Mouse (Mus musculus): Measurements from ENCODE around the gene Ccdc43. TPM values are rescaled to one million over a fixed set of nuclear protein-coding genes. Genes with fewer than 3 reads are reported as not detected.

Gene Ccdc43
- polyA plus RNA-seq, 1 experiment from 2014 or later = 31.9 TPM

DNA sequence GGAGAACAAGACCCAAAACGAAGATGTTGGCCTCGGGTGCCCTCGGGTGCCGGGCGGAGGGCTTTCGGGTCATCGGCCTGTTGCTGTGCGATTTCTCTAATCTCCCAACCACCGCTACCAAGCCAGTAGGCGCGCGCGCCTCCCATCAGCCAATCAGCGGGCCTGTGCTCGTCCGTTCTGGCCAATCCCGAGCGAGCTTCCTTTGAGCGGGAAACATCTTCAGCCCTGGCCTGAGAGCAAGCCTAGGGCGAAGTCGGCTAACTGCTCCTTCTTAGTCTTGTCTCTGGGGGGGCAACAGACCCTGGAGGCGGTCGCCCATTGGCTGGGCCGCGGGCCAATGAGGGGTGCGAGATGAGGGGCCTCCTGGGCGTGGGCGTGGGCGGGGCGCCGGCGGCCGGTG is 32.4 kb downstream of the Ccdc43 start:
- H3K36me3 ChIP-seq (ENCODE audit: control insufficient read depth, insufficient read depth, low read length) = no peaks in the 10 kb centered on the region
- no peak for ATAC-seq (ENCODE audit: insufficient number of reproducible peaks, insufficient read depth, low FRiP score, low read depth)
- no peak overlapping the region for H3K9ac ChIP-seq (ENCODE audit: low read length)
- WGBS = 42% methylated on average over 33 of the region's 33 CpGs
- H3K4me2 ChIP-seq (ENCODE audit: low read length) = peak overlapping the region; percentile 55
- H3K27me3 ChIP-seq (ENCODE audit: control insufficient read depth, insufficient read depth, low read length) = peaks cover 32% of the 10 kb centered on the region
- H3K9me3 ChIP-seq (ENCODE audit: control insufficient read depth, low read length) = peaks cover 14% of the 10 kb centered on the region
- H3K27ac ChIP-seq (replicated peaks in 1 of 2; ENCODE audit: control insufficient read depth in 1 of 2, insufficient read depth in 1 of 2, low read depth in 2 of 2, low read length in 2 of 2) = no peak overlapping the region
- H3K4me3 ChIP-seq (ENCODE audit: control insufficient read depth in 1 of 2, insufficient read depth in 1 of 2, low read depth in 1 of 2, low read length in 2 of 2) = peak overlapping the region in 1 of 2 experiments; percentile 34; a peak in 1 of 4 replicates
- H3K4me1 ChIP-seq (ENCODE audit: control insufficient read depth in 2 of 2, insufficient read depth in 2 of 2, low read length in 2 of 2) = peaks cover 0 to 2% of the 10 kb centered on the region in 2 experiments; a peak in 1 of 4 replicates

DNA sequence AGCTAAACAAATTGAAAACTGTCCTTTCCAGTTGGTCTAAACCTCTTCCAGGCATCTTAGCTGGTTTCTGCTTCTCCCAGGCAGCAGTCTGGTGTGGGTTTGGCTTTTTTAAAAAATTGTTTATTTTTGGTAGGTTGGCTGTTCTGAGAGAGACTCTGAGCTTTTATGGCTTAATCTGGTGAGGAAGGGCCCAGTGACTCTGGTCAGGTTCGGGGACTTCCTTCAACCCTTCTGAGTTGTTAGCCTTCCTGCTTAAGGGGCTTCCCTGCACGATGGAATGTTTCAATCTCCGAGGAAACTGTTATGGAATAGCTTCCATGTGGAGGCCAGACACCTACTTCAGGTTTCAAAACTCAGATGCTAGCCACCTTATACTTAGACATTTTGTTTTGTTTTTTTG is 34.2 kb downstream of the Ccdc43 start, which contains the start of gene Meioc:
Meioc (plus strand) TSS at position 301 of the 400 bp plus-strand sequence.
- Histone ChIP-seq H3K27ac (replicated peaks in 1 of 2; ENCODE audit: control insufficient read depth in 1 of 2, insufficient read depth in 1 of 2, low read depth in 2 of 2, low read length in 2 of 2) (no peak within 1 kb of the TSS), H3K27me3 (ENCODE audit: control insufficient read depth, insufficient read depth, low read length) (peaks cover 32% of the 10 kb centered on the region), H3K4me2 (ENCODE audit: low read length) (no peak within 1 kb of the TSS), H3K4me1 (ENCODE audit: control insufficient read depth in 2 of 2, insufficient read depth in 2 of 2, low read length in 2 of 2) (peaks cover 0 to 2% of the 10 kb centered on the region in 2 experiments; a peak in 1 of 4 replicates), H3K9ac (ENCODE audit: low read length) (no peak within 1 kb of the TSS), H3K9me3 (ENCODE audit: control insufficient read depth, low read length) (peaks cover 14% of the 10 kb centered on the region), H3K36me3 (ENCODE audit: control insufficient read depth, insufficient read depth, low read length) (no peaks in the 10 kb centered on the region), H3K4me3 (ENCODE audit: control insufficient read depth in 1 of 2, insufficient read depth in 1 of 2, low read depth in 1 of 2, low read length in 2 of 2) (no peak within 1 kb of the TSS)
- whole genome bisulfite sequencing = 63% methylated on average over 3 of the region's 3 CpGs
- ATAC-seq (ENCODE audit: insufficient number of reproducible peaks, insufficient read depth, low FRiP score, low read depth) = no peak

DNA sequence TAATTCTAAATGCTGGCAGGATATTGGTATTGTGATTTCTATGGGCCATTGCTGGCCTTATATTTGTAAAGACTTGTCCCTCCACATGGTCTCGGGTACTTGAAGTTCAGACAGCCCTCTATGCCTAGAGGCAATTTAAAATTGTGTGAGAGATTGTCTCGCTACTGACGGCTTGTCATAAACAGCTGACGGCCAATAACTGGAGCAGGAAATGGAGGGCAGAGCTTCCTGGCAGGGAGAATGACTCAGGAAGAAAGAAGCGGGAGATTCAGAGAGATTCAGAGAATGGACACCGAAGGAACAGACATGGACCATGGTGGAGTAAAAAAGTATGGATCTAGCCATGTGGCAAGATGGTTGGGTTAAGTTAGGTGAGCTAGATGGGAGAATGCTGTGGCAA is 40.7 kb downstream of the Ccdc43 start:
- 70% methylated on average over 6 of the region's 6 CpGs for WGBS
- Histone ChIP-seq H3K27me3 (ENCODE audit: control insufficient read depth, insufficient read depth, low read length) (no peaks in the 10 kb centered on the region), H3K9ac (ENCODE audit: low read length) (no peak overlapping the region), H3K4me2 (ENCODE audit: low read length) (no peak overlapping the region), H3K36me3 (ENCODE audit: control insufficient read depth, insufficient read depth, low read length) (no peaks in the 10 kb centered on the region), H3K4me3 (ENCODE audit: control insufficient read depth in 1 of 2, insufficient read depth in 1 of 2, low read depth in 1 of 2, low read length in 2 of 2) (no peak overlapping the region), H3K27ac (replicated peaks in 1 of 2; ENCODE audit: control insufficient read depth in 1 of 2, insufficient read depth in 1 of 2, low read depth in 2 of 2, low read length in 2 of 2) (no peak overlapping the region), H3K4me1 (ENCODE audit: control insufficient read depth in 2 of 2, insufficient read depth in 2 of 2, low read length in 2 of 2) (no peaks in the 10 kb centered on the region), H3K9me3 (ENCODE audit: control insufficient read depth, low read length) (no peaks in the 10 kb centered on the region)
- ATAC-seq (ENCODE audit: insufficient number of reproducible peaks, insufficient read depth, low FRiP score, low read depth) = no peak

DNA sequence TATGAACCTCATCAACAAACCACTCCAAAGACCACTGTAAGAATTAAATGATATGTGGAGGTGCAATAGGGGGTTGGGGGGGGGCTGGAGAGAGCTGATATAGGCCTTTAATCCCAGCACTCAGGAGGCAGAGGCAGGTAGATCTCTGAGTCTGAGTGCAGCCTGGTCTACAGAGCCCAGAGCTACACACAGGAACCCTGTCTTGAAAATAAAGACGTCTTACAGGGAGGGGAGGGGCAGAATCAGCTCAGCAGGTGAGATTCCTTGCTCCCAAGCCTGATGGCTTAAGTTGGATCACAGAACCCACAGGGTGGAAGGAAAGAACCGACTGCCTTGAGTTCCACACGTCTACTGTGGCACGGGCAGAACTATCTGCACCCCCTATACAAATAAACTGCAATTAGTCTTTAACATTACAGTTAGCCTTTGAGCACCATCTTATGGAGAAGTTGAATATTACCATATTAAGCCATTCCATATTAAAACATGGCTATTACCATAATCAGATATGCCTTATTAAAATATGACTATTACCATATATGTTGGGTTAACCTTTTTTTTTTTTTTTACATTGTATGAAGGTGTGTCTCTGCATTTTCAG is 41.2 kb downstream of the Ccdc43 start:
- Histone ChIP-seq H3K36me3 (ENCODE audit: control insufficient read depth, insufficient read depth, low read length) (no peaks in the 10 kb centered on the region), H3K9ac (ENCODE audit: low read length) (no peak overlapping the region), H3K9me3 (ENCODE audit: control insufficient read depth, low read length) (no peaks in the 10 kb centered on the region), H3K4me3 (ENCODE audit: control insufficient read depth in 1 of 2, insufficient read depth in 1 of 2, low read depth in 1 of 2, low read length in 2 of 2) (no peak overlapping the region), H3K27ac (replicated peaks in 1 of 2; ENCODE audit: control insufficient read depth in 1 of 2, insufficient read depth in 1 of 2, low read depth in 2 of 2, low read length in 2 of 2) (no peak overlapping the region), H3K4me2 (ENCODE audit: low read length) (no peak overlapping the region), H3K27me3 (ENCODE audit: control insufficient read depth, insufficient read depth, low read length) (no peaks in the 10 kb centered on the region), H3K4me1 (ENCODE audit: control insufficient read depth in 2 of 2, insufficient read depth in 2 of 2, low read length in 2 of 2) (no peaks in the 10 kb centered on the region)
- 31% methylated on average over 4 of the region's 4 CpGs for WGBS
- ATAC-seq (ENCODE audit: insufficient number of reproducible peaks, insufficient read depth, low FRiP score, low read depth) = no peak

DNA sequence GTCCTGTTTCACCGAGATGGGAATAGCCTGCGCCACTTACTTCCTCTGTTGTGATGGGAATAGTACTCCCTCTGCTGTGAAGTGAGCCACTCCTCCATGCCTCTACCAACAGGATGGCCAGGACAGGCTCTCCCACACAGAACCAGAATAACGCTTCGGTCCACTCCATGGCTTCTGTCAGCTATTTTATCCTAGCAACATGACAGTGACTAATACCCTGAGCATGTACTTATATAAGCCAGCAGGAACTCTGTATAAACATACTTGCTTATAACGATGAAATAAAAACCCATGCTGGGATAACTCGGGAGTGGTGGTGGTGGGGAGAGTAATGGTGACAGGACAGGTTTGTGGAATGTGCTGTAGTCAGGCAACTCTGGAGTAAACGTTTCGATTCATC is 41.7 kb downstream of the Ccdc43 start:
- H3K9ac ChIP-seq (ENCODE audit: low read length) = no peak overlapping the region
- no peak overlapping the region for H3K4me2 ChIP-seq (ENCODE audit: low read length)
- no peaks in the 10 kb centered on the region for H3K9me3 ChIP-seq (ENCODE audit: control insufficient read depth, low read length)
- ATAC-seq (ENCODE audit: insufficient number of reproducible peaks, insufficient read depth, low FRiP score, low read depth) = no peak
- H3K27me3 ChIP-seq (ENCODE audit: control insufficient read depth, insufficient read depth, low read length) = no peaks in the 10 kb centered on the region
- H3K36me3 ChIP-seq (ENCODE audit: control insufficient read depth, insufficient read depth, low read length) = no peaks in the 10 kb centered on the region
- no peak overlapping the region for H3K4me3 ChIP-seq (ENCODE audit: control insufficient read depth in 1 of 2, insufficient read depth in 1 of 2, low read depth in 1 of 2, low read length in 2 of 2)
- no peaks in the 10 kb centered on the region for H3K4me1 ChIP-seq (ENCODE audit: control insufficient read depth in 2 of 2, insufficient read depth in 2 of 2, low read length in 2 of 2)
- H3K27ac ChIP-seq (replicated peaks in 1 of 2; ENCODE audit: control insufficient read depth in 1 of 2, insufficient read depth in 1 of 2, low read depth in 2 of 2, low read length in 2 of 2) = no peak overlapping the region
- 64% methylated on average over 8 of the region's 8 CpGs for WGBS

DNA sequence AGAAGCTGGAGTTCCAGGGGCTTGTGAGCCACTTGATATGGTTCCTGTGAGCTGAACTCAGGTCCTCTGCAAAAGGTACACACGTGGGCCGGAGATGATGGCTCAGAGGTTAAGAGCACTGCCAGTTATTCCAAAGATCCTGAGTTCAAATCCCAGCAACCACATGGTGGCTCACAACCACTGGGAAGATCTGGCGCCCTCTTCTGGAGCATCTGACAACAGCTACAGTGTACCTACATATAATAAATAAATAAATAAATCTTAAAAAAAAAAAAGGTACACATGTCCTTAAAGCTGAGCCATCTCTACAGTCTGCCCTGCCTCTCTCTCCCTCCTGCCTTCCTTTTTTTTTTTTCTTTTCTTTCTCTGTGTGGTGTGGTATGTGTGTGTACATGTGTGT is 44.7 kb downstream of the Ccdc43 start:
- H3K4me2 ChIP-seq (ENCODE audit: low read length) = no peak overlapping the region
- no peak overlapping the region for H3K4me3 ChIP-seq (ENCODE audit: control insufficient read depth in 1 of 2, insufficient read depth in 1 of 2, low read depth in 1 of 2, low read length in 2 of 2)
- no peaks in the 10 kb centered on the region for H3K27me3 ChIP-seq (ENCODE audit: control insufficient read depth, insufficient read depth, low read length)
- H3K36me3 ChIP-seq (ENCODE audit: control insufficient read depth, insufficient read depth, low read length) = no peaks in the 10 kb centered on the region
- H3K4me1 ChIP-seq (ENCODE audit: control insufficient read depth in 2 of 2, insufficient read depth in 2 of 2, low read length in 2 of 2) = peaks cover 2 to 3% of the 10 kb centered on the region in 2 experiments; a peak in 3 of 4 replicates
- no peak overlapping the region for H3K9ac ChIP-seq (ENCODE audit: low read length)
- H3K9me3 ChIP-seq (ENCODE audit: control insufficient read depth, low read length) = no peaks in the 10 kb centered on the region
- WGBS = 64% methylated on average over 3 of the region's 3 CpGs
- ATAC-seq (ENCODE audit: insufficient number of reproducible peaks, insufficient read depth, low FRiP score, low read depth) = no peak
- no peak overlapping the region for H3K27ac ChIP-seq (replicated peaks in 1 of 2; ENCODE audit: control insufficient read depth in 1 of 2, insufficient read depth in 1 of 2, low read depth in 2 of 2, low read length in 2 of 2)

DNA sequence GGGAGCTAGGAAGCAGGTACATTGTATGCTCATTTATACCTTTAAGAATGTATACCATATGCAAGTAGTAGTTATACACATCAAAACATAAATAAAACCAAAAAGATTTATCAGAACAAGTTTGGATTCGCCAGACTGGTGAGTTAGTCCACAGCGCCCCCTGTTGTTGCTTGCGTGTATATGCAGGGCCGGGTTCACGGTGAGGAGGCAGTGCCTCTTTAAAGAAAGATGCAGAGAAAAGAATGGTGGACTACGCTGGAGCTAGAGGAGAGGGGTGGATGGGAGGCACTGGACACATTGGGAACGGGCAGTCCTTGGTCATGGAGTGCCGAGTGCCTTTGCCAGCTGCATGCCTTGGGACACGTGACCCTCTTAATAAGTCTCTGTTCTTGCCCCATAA is 46.2 kb downstream of the Ccdc43 start:
- peaks cover 3 to 6% of the 10 kb centered on the region in 2 experiments for H3K4me1 ChIP-seq (ENCODE audit: control insufficient read depth in 2 of 2, insufficient read depth in 2 of 2, low read length in 2 of 2)
- H3K9ac ChIP-seq (ENCODE audit: low read length) = no peak overlapping the region
- no peak overlapping the region for H3K4me3 ChIP-seq (ENCODE audit: control insufficient read depth in 1 of 2, insufficient read depth in 1 of 2, low read depth in 1 of 2, low read length in 2 of 2)
- H3K9me3 ChIP-seq (ENCODE audit: control insufficient read depth, low read length) = no peaks in the 10 kb centered on the region
- WGBS = 3% methylated on average over 9 of the region's 9 CpGs
- no peak overlapping the region for H3K27ac ChIP-seq (replicated peaks in 1 of 2; ENCODE audit: control insufficient read depth in 1 of 2, insufficient read depth in 1 of 2, low read depth in 2 of 2, low read length in 2 of 2)
- no peak for ATAC-seq (ENCODE audit: insufficient number of reproducible peaks, insufficient read depth, low FRiP score, low read depth)
- no peaks in the 10 kb centered on the region for H3K27me3 ChIP-seq (ENCODE audit: control insufficient read depth, insufficient read depth, low read length)
- no peaks in the 10 kb centered on the region for H3K36me3 ChIP-seq (ENCODE audit: control insufficient read depth, insufficient read depth, low read length)
- no peak overlapping the region for H3K4me2 ChIP-seq (ENCODE audit: low read length)

DNA sequence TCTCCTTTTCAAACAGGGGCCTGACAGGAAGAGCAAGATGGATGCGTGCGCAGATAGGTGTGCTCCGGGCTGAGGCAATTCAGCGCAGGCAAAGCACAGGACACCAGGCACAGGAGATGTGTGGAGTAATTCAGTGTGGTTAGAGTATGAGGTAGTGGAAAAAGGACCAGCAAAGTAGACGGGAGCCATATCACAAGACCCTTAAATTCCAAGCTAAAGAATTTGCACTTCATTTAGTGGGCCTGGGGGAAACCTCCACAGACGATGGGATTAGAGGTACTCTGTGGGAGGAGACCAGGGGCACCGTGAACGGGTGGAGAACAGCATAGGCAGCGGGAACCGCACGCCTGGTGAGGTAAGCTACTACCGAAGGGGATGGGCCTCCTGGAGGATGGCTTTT is 49.7 kb downstream of the Ccdc43 start:
- 48% methylated on average over 12 of the region's 12 CpGs for WGBS
- no peaks in the 10 kb centered on the region for H3K9me3 ChIP-seq (ENCODE audit: control insufficient read depth, low read length)
- H3K36me3 ChIP-seq (ENCODE audit: control insufficient read depth, insufficient read depth, low read length) = no peaks in the 10 kb centered on the region
- H3K4me3 ChIP-seq (ENCODE audit: control insufficient read depth in 1 of 2, insufficient read depth in 1 of 2, low read depth in 1 of 2, low read length in 2 of 2) = no peak overlapping the region
- ATAC-seq (ENCODE audit: insufficient number of reproducible peaks, insufficient read depth, low FRiP score, low read depth) = no peak
- peaks cover 20 to 35% of the 10 kb centered on the region in 2 experiments for H3K4me1 ChIP-seq (ENCODE audit: control insufficient read depth in 2 of 2, insufficient read depth in 2 of 2, low read length in 2 of 2)
- no peak overlapping the region for H3K4me2 ChIP-seq (ENCODE audit: low read length)
- no peaks in the 10 kb centered on the region for H3K27me3 ChIP-seq (ENCODE audit: control insufficient read depth, insufficient read depth, low read length)
- no peak overlapping the region for H3K27ac ChIP-seq (replicated peaks in 1 of 2; ENCODE audit: control insufficient read depth in 1 of 2, insufficient read depth in 1 of 2, low read depth in 2 of 2, low read length in 2 of 2)
- H3K9ac ChIP-seq (ENCODE audit: low read length) = no peak overlapping the region
